Mouse (Mus musculus) midbrain, embryonic 13.5 days (tissue): Measurements from ENCODE around the gene Zfp101. TPM values are rescaled to one million over a fixed set of nuclear protein-coding genes. Genes with fewer than 3 reads are reported as not detected.

Source experiments
- ATAC-seq: fragments of 200-750 bp; cut with Nextera tagmentation; 2 replicates; pipeline ENCODE4 v1.8.0; 2017; ENCODE audit warnings: mild to moderate bottlenecking, moderate TSS enrichment, moderate library complexity
- H3K27ac ChIP-seq: fragments of 300-500 bp; sonication (generic); 2 replicates; pipeline ENCODE4 v1.5.1; 2015; ENCODE audit warnings: inconsistent platforms, mild to moderate bottlenecking, moderate library complexity
- H3K27me3 ChIP-seq: fragments of 300-500 bp; sonication (generic); 2 replicates; pipeline ENCODE4 v1.6.1; 2015; ENCODE audit warnings: mild to moderate bottlenecking, inconsistent platforms
- H3K36me3 ChIP-seq: fragments of 300-500 bp; sonication (generic); 2 replicates; pipeline ENCODE4 v1.6.1; 2015; ENCODE audit warnings: mild to moderate bottlenecking, inconsistent platforms
- H3K4me1 ChIP-seq: fragments of 300-500 bp; sonication (generic); replicated peaks from 2 replicates; pipeline ENCODE4 v1.6.1; 2015; ENCODE audit warnings: inconsistent platforms
- H3K4me2 ChIP-seq: fragments of 300-500 bp; sonication (generic); replicated peaks from 2 replicates; pipeline ENCODE4 v1.6.1; 2015; ENCODE audit warnings: moderate library complexity, mild to moderate bottlenecking, inconsistent platforms
- H3K4me3 ChIP-seq: fragments of 300-500 bp; sonication (generic); replicated peaks from 2 replicates; pipeline ENCODE4 v1.5.1; 2015; ENCODE audit warnings: mild to moderate bottlenecking, inconsistent platforms
- H3K9ac ChIP-seq: fragments of 300-500 bp; sonication (generic); replicated peaks from 2 replicates; pipeline ENCODE4 v1.6.1; 2015; ENCODE audit warnings: mild to moderate bottlenecking, inconsistent platforms
- H3K9me3 ChIP-seq: fragments of 300-500 bp; sonication (generic); 2 replicates; pipeline ENCODE4 v1.6.1; 2016; ENCODE audit warnings: mild to moderate bottlenecking, inconsistent platforms
- WGBS: fragments of 180-500 bp; shearing (Covaris S2); methylation state at CpG from one replicate; pipeline ENCODE4 v1.1.7; 2015; 5-methylcytosine and 5-hydroxymethylcytosine counted together
- polyA plus RNA-seq: library from polyadenylated mRNA; unstranded; fragments of >200 nt; fragmentation: Nextera tagmentation; extraction: Ambion mirVana; gene quantifications from 2 replicates; pipeline ENCODE4 v1.2.1, GENCODE M21; 2015

Zfp101 gene
- 19.5 and 20.5 TPM in 2 replicates for polyA plus RNA-seq

DNA sequence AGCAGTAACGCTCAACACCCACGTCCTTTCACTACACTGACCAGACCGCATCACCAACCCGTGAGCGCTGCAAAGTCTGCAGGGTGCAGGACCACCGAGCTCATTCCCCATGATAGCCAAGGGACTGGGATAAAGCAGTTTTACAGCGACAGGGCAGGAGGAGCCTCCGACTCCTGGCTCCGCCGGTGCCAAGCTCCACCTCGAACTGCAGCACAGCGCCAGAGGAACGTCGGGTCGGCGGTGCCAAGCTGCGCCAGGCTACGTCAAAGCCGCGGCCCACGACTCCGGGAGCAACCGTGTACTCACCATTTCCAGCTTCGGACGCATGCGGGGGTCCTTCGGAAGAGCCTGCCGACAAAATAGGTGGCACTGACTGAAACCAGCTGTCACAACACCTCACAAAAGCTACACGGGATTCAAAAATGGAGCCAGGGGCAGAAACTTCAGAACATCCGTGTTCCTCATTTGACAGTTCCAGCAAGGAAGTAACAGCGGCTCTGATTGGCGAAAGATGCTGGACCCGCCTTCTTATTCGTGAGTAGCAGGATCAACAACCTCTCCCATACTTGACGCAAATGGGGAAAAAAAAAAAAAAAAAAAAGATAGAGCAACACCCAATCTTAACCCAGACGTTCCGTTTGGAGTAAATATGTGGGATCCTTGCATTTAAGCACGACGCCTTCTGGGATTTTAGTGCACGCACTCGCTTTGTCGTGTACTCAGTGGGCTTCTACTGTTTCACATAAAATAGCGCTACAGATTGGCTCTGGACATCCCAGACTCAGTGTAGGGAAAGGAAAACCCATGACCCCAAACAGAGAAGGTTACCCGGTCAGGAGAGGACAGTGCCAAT lies at the start of gene Zfp101:
Zfp101 (minus strand) TSS at position 460 of the 853 bp plus-strand sequence.
- Histone ChIP-seq H3K27me3 (no peaks in the 10 kb centered on the region), H3K27ac (peak within 1 kb of the TSS; percentile 71), H3K4me2 (peak within 1 kb of the TSS; percentile 75), H3K4me1 (peaks cover 14% of the 10 kb centered on the region), H3K9ac (peak within 1 kb of the TSS; percentile 80), H3K4me3 (peak within 1 kb of the TSS; percentile 91), H3K36me3 (peaks cover 4% of the 10 kb centered on the region; the same call in 1 of the 2 replicates), H3K9me3 (no peaks in the 10 kb centered on the region)
- WGBS: under 1% methylated on average over 44 of the region's 44 CpGs
- peak; percentile 99 for ATAC-seq

DNA sequence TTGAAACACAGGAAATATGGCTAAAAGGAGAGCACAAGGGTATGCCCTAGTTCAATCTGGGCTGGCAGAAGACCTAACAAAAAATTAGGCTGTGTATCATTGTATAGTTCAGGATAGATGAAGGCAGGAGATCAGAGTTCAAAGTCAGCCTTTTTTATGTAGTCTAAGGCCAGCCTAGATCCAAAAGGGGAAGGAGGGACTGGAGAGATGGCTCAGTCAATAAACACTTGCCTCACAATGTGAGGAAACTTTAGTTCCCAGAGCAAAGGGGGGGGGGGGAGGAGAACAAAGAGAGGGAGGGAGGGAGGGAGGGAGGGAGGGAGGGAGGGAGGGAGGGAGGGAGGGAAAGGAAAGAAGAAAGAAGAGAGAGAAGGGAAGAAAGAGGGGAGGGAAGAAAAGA lies 46.7 kb upstream of the Zfp101 start:
- Histone ChIP-seq H3K9me3 (no peaks in the 10 kb centered on the region), H3K4me1 (no peaks in the 10 kb centered on the region), H3K27ac (no peak overlapping the region), H3K4me3 (no peak overlapping the region), H3K4me2 (no peak overlapping the region), H3K27me3 (no peaks in the 10 kb centered on the region), H3K9ac (no peak overlapping the region), H3K36me3 (no peaks in the 10 kb centered on the region)
- ATAC-seq: no peak

DNA sequence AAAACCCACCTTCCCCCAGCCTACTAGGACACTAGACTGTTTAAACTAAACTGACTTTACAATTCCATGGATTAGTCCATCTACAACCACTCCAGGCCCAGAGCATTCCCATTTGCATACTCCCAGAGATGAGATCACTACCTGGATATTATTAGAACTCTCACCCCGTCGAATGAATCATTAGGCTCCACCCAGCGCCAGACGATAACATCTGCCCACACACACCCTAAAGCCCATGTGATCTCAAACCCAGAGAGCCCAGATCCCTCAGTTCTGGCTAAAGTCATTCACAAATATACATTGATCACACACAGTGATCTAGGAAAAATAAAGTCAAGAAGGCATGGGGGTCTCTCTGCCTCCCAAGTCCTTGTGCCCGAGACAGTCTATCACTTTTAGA lies 45.5 kb upstream of the Zfp101 start:
- ATAC-seq: no peak
- no peak overlapping the region for H3K4me2 ChIP-seq
- H3K36me3 ChIP-seq: no peaks in the 10 kb centered on the region
- no peak overlapping the region for H3K9ac ChIP-seq
- H3K4me3 ChIP-seq: no peak overlapping the region
- 77% methylated on average over 5 of the region's 5 CpGs for WGBS
- no peaks in the 10 kb centered on the region for H3K9me3 ChIP-seq
- H3K27me3 ChIP-seq: no peaks in the 10 kb centered on the region
- no peaks in the 10 kb centered on the region for H3K4me1 ChIP-seq
- no peak overlapping the region for H3K27ac ChIP-seq

DNA sequence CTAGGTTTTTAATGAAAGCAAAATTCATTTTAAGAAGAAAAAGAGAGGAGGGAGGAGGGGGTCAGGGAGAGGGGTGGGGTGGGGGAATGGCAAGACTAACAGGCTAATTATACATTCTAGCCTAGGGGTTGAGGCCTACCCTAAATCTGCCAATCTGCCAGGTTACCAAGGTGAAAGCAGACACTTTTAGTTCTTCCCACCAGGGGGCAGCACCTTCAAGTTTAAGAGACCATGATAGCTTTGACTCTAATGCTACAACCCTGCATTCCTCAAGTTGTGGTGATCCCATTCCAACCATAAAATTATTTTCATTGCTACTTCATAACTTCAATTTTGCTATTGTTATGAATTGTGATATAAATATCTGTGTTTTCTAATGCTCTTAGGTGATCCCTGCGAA lies 44.7 kb upstream of the Zfp101 start:
- WGBS: 72% methylated on average over 1 of the region's 1 CpGs
- ATAC-seq: peak; percentile 34; the same call in 1 of the 2 replicates
- no peak overlapping the region for H3K4me3 ChIP-seq

DNA sequence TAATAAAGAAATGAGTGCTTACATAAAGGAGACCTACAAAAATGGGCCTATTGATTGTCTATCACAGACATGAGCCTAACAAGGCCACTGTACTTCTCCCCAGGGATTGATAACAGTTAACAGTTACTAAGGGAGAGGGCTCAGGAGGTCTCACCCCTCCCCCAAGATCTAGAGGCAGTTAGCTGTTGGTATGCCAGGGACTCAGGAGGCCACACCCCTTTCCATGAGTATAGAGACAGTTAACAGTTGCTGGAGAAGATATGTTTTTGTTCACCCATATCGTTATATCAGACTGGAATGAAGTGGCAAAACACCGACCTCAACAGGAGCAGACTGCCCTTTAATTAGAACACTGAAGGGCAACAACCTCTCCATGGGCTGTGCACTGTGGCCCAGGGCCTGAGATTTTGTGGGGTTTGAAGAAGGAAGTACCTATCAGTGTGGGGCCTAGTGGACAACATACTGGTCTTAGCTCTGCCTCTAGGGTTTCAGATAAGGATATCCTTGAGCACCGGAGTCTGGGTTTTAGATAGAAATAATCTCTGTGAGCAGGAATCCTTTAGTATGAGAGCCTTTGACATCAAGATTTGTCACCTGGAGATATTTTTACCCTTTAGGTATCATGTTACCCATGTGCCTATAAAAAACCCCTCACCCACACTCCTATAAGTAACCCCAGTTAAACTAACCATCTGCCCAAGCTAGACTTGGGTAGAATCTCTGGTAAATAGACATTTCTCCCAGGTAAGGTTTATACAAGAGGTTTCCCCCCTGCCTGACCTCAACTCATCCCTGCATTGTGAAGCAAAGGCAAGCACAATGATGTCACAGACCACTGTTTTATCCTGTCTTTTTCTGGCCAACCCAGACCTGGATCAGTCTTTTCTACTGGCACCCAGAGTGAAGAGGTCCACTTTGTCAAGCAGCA lies 37.8 kb upstream of the Zfp101 start, which contains the start of gene Actl9:
Actl9 (plus strand) TSS at position 878 of the 928 bp plus-strand sequence.
- H3K4me3 ChIP-seq: no peak within 1 kb of the TSS
- ATAC-seq: no peak
- H3K9me3 ChIP-seq: no peaks in the 10 kb centered on the region
- H3K9ac ChIP-seq: no peak within 1 kb of the TSS
- H3K27ac ChIP-seq: no peak within 1 kb of the TSS
- 92% methylated on average over 3 of the region's 3 CpGs for WGBS
- H3K4me1 ChIP-seq: no peaks in the 10 kb centered on the region
- no peaks in the 10 kb centered on the region for H3K36me3 ChIP-seq
- H3K27me3 ChIP-seq: no peaks in the 10 kb centered on the region
- no peak within 1 kb of the TSS for H3K4me2 ChIP-seq

More for the DNA sequence above, 44.7 kb upstream of the Zfp101 start:
- Histone ChIP-seq H3K36me3 (no peaks in the 10 kb centered on the region), H3K9ac (no peak overlapping the region), H3K4me2 (no peak overlapping the region), H3K9me3 (no peaks in the 10 kb centered on the region), H3K27ac (no peak overlapping the region), H3K4me1 (no peaks in the 10 kb centered on the region), H3K27me3 (no peaks in the 10 kb centered on the region)

DNA sequence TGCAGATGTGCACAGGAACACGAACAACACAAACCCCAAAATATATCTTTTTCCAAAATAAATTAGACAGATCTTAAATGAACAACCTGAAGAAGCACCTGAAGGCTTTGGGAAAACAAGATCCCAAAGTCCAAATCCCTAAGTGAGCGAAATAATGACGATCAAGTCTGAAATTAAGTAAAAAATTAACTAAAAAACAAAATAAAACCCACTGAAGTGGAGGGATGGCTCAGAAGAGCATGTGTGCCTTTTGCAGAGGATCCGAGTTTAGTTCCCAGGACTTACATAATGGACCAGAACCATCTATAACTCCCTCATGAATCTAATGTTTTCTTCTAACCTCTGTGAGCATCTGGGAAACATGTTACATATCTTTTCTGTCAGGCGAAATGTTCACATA lies 2.2 kb downstream of the Zfp101 start:
- ATAC-seq: no peak
- Histone ChIP-seq H3K27me3 (no peaks in the 10 kb centered on the region), H3K4me1 (peaks cover 14% of the 10 kb centered on the region), H3K9ac (no peak overlapping the region), H3K4me3 (no peak overlapping the region), H3K36me3 (peaks cover 4% of the 10 kb centered on the region; the same call in 1 of the 2 replicates), H3K4me2 (no peak overlapping the region), H3K27ac (no peak overlapping the region), H3K9me3 (no peaks in the 10 kb centered on the region)
- 95% methylated on average over 5 of the region's 5 CpGs for WGBS

DNA sequence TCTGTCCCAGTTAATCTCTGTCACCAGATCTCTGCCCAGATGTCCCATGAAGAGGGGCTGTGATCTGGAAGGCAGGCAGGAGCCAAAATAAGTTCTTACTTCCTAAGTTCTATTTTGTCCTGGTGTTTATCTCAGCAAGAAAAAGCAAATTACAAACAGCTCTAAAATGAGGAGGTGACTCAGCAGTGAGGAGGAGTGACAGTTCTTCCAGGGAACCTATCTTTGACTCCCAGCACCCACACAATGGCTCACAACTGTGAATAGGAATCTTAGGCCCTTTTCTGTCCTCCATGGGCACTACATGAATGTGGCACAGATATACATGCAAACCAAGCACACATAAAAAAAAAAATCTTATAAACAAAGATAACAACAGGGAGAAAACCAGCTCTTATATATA lies 8.7 kb downstream of the Zfp101 start:
- ATAC-seq: no peak
- Histone ChIP-seq H3K4me3 (no peak overlapping the region), H3K4me2 (no peak overlapping the region), H3K27me3 (no peaks in the 10 kb centered on the region), H3K4me1 (no peaks in the 10 kb centered on the region), H3K27ac (no peak overlapping the region), H3K36me3 (peaks cover 47% of the 10 kb centered on the region), H3K9ac (no peak overlapping the region), H3K9me3 (no peaks in the 10 kb centered on the region)

DNA sequence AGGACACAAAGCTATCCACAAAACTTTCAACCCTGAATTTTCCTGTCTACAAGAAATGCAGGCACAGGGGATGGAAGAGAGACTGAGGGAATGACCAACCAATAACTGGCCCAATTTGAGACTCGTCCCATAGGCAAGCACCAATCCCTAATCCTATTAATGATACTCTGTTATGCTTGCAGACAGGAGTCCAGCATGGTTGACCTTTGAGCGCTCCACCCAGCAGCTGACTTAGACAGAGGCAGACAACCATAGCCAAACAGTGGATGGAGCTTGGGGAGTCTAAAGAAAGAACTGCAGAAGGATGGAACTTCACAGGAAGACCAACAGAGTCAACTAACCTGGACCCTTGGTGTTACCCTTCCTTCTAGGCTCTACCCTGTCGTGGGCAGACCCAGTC lies 21.6 kb downstream of the Zfp101 start:
- Histone ChIP-seq H3K27me3 (no peaks in the 10 kb centered on the region), H3K9ac (no peak overlapping the region), H3K4me2 (no peak overlapping the region), H3K27ac (no peak overlapping the region), H3K9me3 (no peaks in the 10 kb centered on the region), H3K4me1 (no peaks in the 10 kb centered on the region), H3K36me3 (peaks cover 7% of the 10 kb centered on the region), H3K4me3 (no peak overlapping the region)
- no peak for ATAC-seq
- 77% methylated on average over 3 of the region's 3 CpGs for WGBS

DNA sequence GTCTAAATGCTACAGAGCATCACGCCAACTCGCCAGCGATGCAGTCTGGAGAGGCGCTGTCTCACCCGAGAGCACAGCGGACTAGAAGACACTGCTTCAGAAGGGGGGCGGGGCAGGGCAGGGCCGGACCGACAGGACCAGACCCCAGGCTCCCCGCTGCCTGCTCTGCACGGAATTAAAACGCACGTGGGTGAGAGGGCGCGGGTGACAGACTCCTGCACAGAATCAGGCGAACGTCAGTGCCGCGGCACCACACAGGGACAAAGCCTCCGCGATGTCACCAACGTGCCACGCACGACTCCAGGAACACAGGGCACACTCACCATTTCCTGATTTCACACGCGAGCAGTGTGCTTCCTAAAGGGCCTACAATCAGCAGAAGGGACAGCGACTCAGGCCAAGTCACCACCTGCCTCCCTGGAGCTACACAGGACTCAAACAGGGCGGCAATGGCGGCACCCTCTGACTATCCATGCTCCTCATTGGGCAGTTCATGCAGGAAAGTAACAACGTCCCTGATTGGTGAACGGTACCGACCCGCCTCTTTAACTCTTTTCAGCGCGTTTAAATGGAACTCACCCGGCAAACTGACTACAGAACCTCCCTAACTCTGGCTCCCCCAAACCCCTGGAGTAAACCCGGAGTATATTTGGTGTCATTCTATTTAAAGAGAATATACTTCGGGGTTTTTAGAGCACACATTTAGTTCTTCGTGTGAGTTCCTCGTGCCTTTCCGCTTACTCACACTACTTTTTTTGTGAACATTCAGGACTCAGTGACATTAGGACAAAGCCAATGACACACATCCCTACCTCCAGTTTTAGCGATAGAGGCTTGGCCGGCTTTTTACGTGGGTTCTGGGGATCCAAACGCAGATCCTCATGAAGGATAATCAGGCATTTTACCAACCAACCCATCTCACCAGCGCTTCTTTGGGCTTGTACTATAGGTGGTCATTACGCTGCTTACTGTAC lies 35.7 kb downstream of the Zfp101 start, which contains the start of gene Zfp81:
Zfp81 (minus strand) TSS at position 468 of the 974 bp plus-strand sequence.
- peak; percentile 100 for ATAC-seq
- Histone ChIP-seq H3K4me1 (peaks cover 7% of the 10 kb centered on the region), H3K4me2 (peak within 1 kb of the TSS; percentile 60), H3K36me3 (no peaks in the 10 kb centered on the region), H3K9ac (peak within 1 kb of the TSS; percentile 78), H3K9me3 (no peaks in the 10 kb centered on the region), H3K27me3 (0 out of 2 replicates have a peak, but pooled peaks cover 3% of the 10 kb centered on the region), H3K4me3 (peak within 1 kb of the TSS; percentile 67), H3K27ac (peak within 1 kb of the TSS; percentile 88)
- WGBS: 4% methylated on average over 47 of the region's 47 CpGs

DNA sequence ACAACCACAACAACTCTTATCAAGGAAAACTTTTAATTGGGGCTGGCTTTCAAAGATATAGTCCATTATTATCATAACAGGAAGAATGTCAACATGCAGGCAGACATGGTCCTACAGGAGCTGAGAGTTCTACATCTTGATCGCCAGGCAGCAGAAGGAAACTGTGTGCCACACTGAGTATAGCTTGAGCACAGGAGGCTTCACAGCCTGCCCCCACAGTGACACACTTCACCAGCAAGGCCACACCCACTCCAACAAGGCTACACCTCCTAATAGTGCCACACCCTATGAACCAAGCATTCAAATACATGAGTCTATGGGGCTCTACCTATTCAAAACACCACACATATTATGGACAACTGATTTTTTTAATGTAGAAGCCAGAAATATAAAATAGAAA lies 41.5 kb downstream of the Zfp101 start:
- Histone ChIP-seq H3K9me3 (peaks cover 16% of the 10 kb centered on the region), H3K4me2 (no peak overlapping the region)

More for the DNA sequence above, 41.5 kb downstream of the Zfp101 start:
- Histone ChIP-seq H3K36me3 (peaks cover 5% of the 10 kb centered on the region; the same call in 1 of the 2 replicates), H3K4me1 (peaks cover 7% of the 10 kb centered on the region), H3K27me3 (no peaks in the 10 kb centered on the region), H3K27ac (no peak overlapping the region), H3K4me3 (no peak overlapping the region), H3K9ac (no peak overlapping the region)
- WGBS: 100% methylated on average over 1 of the region's 1 CpGs
- ATAC-seq: no peak
